In the genomic region with DNA sequence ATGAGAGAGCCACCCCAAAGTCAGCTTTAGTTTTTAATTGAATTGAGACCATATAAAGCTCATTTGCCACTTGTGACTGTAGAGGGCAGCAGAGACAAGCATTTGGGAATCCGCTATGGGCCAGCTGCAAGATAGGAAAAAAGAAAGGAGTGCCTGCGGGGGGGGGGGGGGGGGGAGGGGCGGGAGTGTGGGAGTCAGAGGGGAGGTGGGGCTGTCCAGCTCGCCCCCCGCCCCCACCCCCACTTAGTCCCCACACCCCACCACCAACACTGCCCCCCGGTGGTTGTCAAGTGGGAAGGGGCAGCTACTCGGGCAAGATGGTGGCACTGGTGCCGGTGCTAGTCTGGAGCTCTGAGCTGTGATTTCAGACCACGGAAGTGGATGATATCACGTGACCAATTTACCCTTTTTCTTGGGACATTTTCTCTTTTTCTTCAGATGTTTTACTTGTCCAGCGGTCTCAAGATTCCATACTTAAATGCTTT, we compare ENCODE assay signal across 8 mouse cellular contexts. TPM values are rescaled to one million over a fixed set of nuclear protein-coding genes. Genes with fewer than 3 reads are reported as not detected.
DNase-seq lines count a peak whose midpoint lies in the region; ATAC-seq and TF ChIP-seq lines count a peak whose summit lies in the region.

No protein-coding gene starts in this region.

- H3K4me1 ChIP-seq in intestine, embryonic 14.5 days (replicated peaks; ENCODE audit: control insufficient read depth, insufficient read depth, low read length): no peaks in the 10 kb centered on the region
- no peaks in the 10 kb centered on the region for H3K4me1 ChIP-seq in liver, postnatal 0 days (ENCODE audit: insufficient read depth)

- peak overlapping the region; percentile 3; the same call in 1 of the 2 replicates for H3K4me2 ChIP-seq in intestine, embryonic 14.5 days (ENCODE audit: low read length)
- peak overlapping the region; percentile 42 for H3K4me2 ChIP-seq in liver, postnatal 0 days (ENCODE audit: low read depth, low read length)

- peak; percentile 60; the same call in 1 of the 2 replicates for ATAC-seq in erythroid progenitor cell, adult 5-6 weeks (replicated peaks; ENCODE audit: low FRiP score, poor library complexity, severe bottlenecking)
- ATAC-seq in intestine, embryonic 14.5 days (replicated peaks; ENCODE audit: low FRiP score, low TSS enrichment, low read depth): no peak
- no peak for ATAC-seq in liver, postnatal 0 days
- no peak for ATAC-seq in megakaryocyte-erythroid progenitor cell, adult 5-6 weeks (replicated peaks; ENCODE audit: low FRiP score, low TSS enrichment, poor library complexity, severe bottlenecking)

- peak; percentile 40 for DNase-seq in ovary, postnatal 14 days (ENCODE audit: low spot score)
- no peak for DNase-seq in ovary, postnatal 10 days (ENCODE audit: low spot score)
- peak; percentile 40 to 47 for DNase-seq in adrenal gland, adult 18-20 months (ENCODE audit: low spot score in 2 of 2)
- DNase-seq in intestine, embryonic 14.5 days (ENCODE audit: low spot score): no peak
- DNase-seq in liver, postnatal 0 days: peak; percentile 60
- DNase-seq in splenic B cell, adult 2 months (ENCODE audit: low read depth, low spot score): peak; percentile 68

- H3K9ac ChIP-seq in intestine, embryonic 14.5 days (ENCODE audit: low read length): no peak overlapping the region
- no peak overlapping the region for H3K9ac ChIP-seq in liver, postnatal 0 days (replicated peaks)

- 59% methylated on average over 7 of the region's 11 CpGs for WGBS in intestine, embryonic 14.5 days
- WGBS in liver, postnatal 0 days (ENCODE audit: insufficient replicate concordance): 28% methylated on average over 9 of the region's 11 CpGs

- no peak overlapping the region for H3K27ac ChIP-seq in intestine, embryonic 14.5 days (ENCODE audit: low read depth)
- no peak overlapping the region for H3K27ac ChIP-seq in liver, postnatal 0 days (ENCODE audit: low read depth)

- H3K4me3 ChIP-seq in intestine, embryonic 14.5 days (ENCODE audit: low read depth, low read length): no peak overlapping the region
- H3K4me3 ChIP-seq in liver, postnatal 0 days (ENCODE audit: low read depth, low read length): peak overlapping the region; percentile 19; the same call in 1 of the 2 replicates

- H3K36me3 ChIP-seq in intestine, embryonic 14.5 days (ENCODE audit: control insufficient read depth, insufficient read depth, low read length): peaks cover 13% of the 10 kb centered on the region; the same call in 1 of the 2 replicates
- peaks cover 8% of the 10 kb centered on the region for H3K36me3 ChIP-seq in liver, postnatal 0 days (replicated peaks; ENCODE audit: insufficient read depth, low read length)
- H3K36me3 ChIP-seq in splenic B cell, adult 2 months (ENCODE audit: control insufficient read depth, insufficient read depth, low read length, poor library complexity, severe bottlenecking): no peaks in the 10 kb centered on the region

- TF ChIP-seq EP300 in liver, postnatal 0 days (IDR thresholded peaks at IDR 0.05; ENCODE audit: low read depth): no peak

- no peaks in the 10 kb centered on the region for H3K27me3 ChIP-seq in intestine, embryonic 14.5 days (replicated peaks; ENCODE audit: control insufficient read depth, insufficient read depth, low read length)
- no peaks in the 10 kb centered on the region for H3K27me3 ChIP-seq in liver, postnatal 0 days (ENCODE audit: insufficient read depth, low read length)
- no peaks in the 10 kb centered on the region for H3K27me3 ChIP-seq in splenic B cell, adult 2 months (ENCODE audit: control insufficient read depth, insufficient read depth, low read length, poor library complexity, severe bottlenecking)

- no peaks in the 10 kb centered on the region for H3K9me3 ChIP-seq in intestine, embryonic 14.5 days (ENCODE audit: control insufficient read depth, low read length)
- no peaks in the 10 kb centered on the region for H3K9me3 ChIP-seq in liver, postnatal 0 days (ENCODE audit: low read length)

- TF ChIP-seq CTCF in liver, postnatal 0 days (IDR thresholded peaks at IDR 0.05; ENCODE audit: low read depth): peak; percentile 68

RNA-seq across cellular contexts. Expression of gene Pif1, which starts 11.8 kb away (rescaled TPM):
- total RNA-seq in adrenal gland, adult 18-20 months (2021): not detected
- 75.0 and 77.1 TPM in 2 replicates for total RNA-seq in erythroid progenitor cell, adult 5-6 weeks (2015; ENCODE audit: low replicate concordance)
- total RNA-seq in erythroid progenitor cell, adult 5-6 weeks (2017; ENCODE audit: low replicate concordance): 68.7 and 94.9 TPM in 2 replicates
- 8.1 and 9.9 TPM in 2 replicates for polyA plus RNA-seq in intestine, embryonic 14.5 days (2014; fragmentation: Nextera tagmentation; extraction: Ambion mirVana)
- 3.2 and 3.5 TPM in 2 replicates for polyA plus RNA-seq in liver, postnatal 0 days (2015; fragmentation: Nextera tagmentation; extraction: Ambion mirVana)
- 5.0 and 14.3 TPM in 2 replicates for total RNA-seq in megakaryocyte-erythroid progenitor cell, adult 5-6 weeks (2014; fragmentation: Nextera tagmentation)
- 6.5 and 6.6 TPM in 2 replicates for total RNA-seq in megakaryocyte-erythroid progenitor cell, adult 5-6 weeks (2017)

RNA-seq across cellular contexts. Expression of gene Plekho2, which starts 19.0 kb away (rescaled TPM):
- 10 to 100 TPM; 44.9 to 52.5 TPM for total RNA-seq in adrenal gland, adult 18-20 months (2021)
- 32.3 and 42.2 TPM in 2 replicates for total RNA-seq in erythroid progenitor cell, adult 5-6 weeks (2015; ENCODE audit: low replicate concordance)
- total RNA-seq in erythroid progenitor cell, adult 5-6 weeks (2017; ENCODE audit: low replicate concordance): 48.6 and 54.6 TPM in 2 replicates
- 11.9 and 12.6 TPM in 2 replicates for polyA plus RNA-seq in intestine, embryonic 14.5 days (2014; fragmentation: Nextera tagmentation; extraction: Ambion mirVana)
- polyA plus RNA-seq in liver, postnatal 0 days (2015; fragmentation: Nextera tagmentation; extraction: Ambion mirVana): 14.3 and 14.5 TPM in 2 replicates
- total RNA-seq in megakaryocyte-erythroid progenitor cell, adult 5-6 weeks (2014; fragmentation: Nextera tagmentation): 29.1 and 29.3 TPM in 2 replicates
- 14.2 and 16.8 TPM in 2 replicates for total RNA-seq in megakaryocyte-erythroid progenitor cell, adult 5-6 weeks (2017)

RNA-seq across cellular contexts. Expression of gene Rbpms2, which starts 30.6 kb away (rescaled TPM):
- 10 to 100 TPM; 63.3 to 89.9 TPM for total RNA-seq in adrenal gland, adult 18-20 months (2021)
- total RNA-seq in erythroid progenitor cell, adult 5-6 weeks (2015; ENCODE audit: low replicate concordance): 9.6 TPM in 1 of 2 replicates, not detected in the other
- not detected in 2 replicates for total RNA-seq in erythroid progenitor cell, adult 5-6 weeks (2017; ENCODE audit: low replicate concordance)
- 28.2 and 32.3 TPM in 2 replicates for polyA plus RNA-seq in intestine, embryonic 14.5 days (2014; fragmentation: Nextera tagmentation; extraction: Ambion mirVana)
- 23.5 and 26.1 TPM in 2 replicates for polyA plus RNA-seq in liver, postnatal 0 days (2015; fragmentation: Nextera tagmentation; extraction: Ambion mirVana)
- 1.9 TPM in 1 of 2 replicates, not detected in the other for total RNA-seq in megakaryocyte-erythroid progenitor cell, adult 5-6 weeks (2014; fragmentation: Nextera tagmentation)
- total RNA-seq in megakaryocyte-erythroid progenitor cell, adult 5-6 weeks (2017): 2.5 and 2.8 TPM in 2 replicates

Comparison
In these comparisons a context has a peak if more than half of its experiments do, and no peak if none do; other contexts are left out.
1. DNase-seq: peak in ovary, postnatal 14 days (single experiment), adrenal gland, adult 18-20 months (2 of 2), liver, postnatal 0 days (single experiment) and splenic B cell, adult 2 months (single experiment); none in ovary, postnatal 10 days (single experiment) and intestine, embryonic 14.5 days (single experiment).
2. RNA of gene Pif1, which starts 11.8 kb away (total RNA-seq): 68.7 to 94.9 TPM in erythroid progenitor cell, adult 5-6 weeks and 5.0 to 14.3 TPM in megakaryocyte-erythroid progenitor cell, adult 5-6 weeks; not detected in adrenal gland, adult 18-20 months; every median in the first group is over 4 times any median in the second.
3. RNA of gene Rbpms2, which starts 30.6 kb away (total RNA-seq): 63.3 to 89.9 TPM in adrenal gland, adult 18-20 months; 9.6 TPM in erythroid progenitor cell, adult 5-6 weeks and 1.9 to 2.8 TPM in megakaryocyte-erythroid progenitor cell, adult 5-6 weeks; every median in the first group is over 4 times any median in the second.